Mouse (Mus musculus) G1E (cell line): ENCODE results near the gene Aknad1.

Source experiments
- CTCF ChIP-seq: IDR thresholded peaks from 2 replicates; pipeline ENCODE4 v1.5.1; 2012; ENCODE audit warnings: low read depth, low read length, inconsistent platforms, mixed read lengths
- GATA1 ChIP-seq: IDR thresholded peaks from 2 replicates; pipeline ENCODE4 v1.6.1; 2012; ENCODE audit warnings: borderline replicate concordance, low read length, inconsistent platforms, mixed read lengths
- GATA2 ChIP-seq: IDR thresholded peaks from 2 replicates; pipeline ENCODE4 v1.6.1; 2012; ENCODE audit warnings: low read depth, low read length, inconsistent platforms, borderline replicate concordance
- POLR2AphosphoS5 ChIP-seq: IDR thresholded peaks from 2 replicates; pipeline ENCODE4 v1.6.1; 2012; ENCODE audit warnings: low read depth, low read length, inconsistent platforms; ENCODE audit not compliant: insufficient replicate concordance
- TAL1 ChIP-seq: conservative IDR thresholded peaks from 2 replicates; pipeline ENCODE4 v1.6.1; 2012; ENCODE audit warnings: low read depth, low read length, inconsistent platforms, mixed read lengths

DNA sequence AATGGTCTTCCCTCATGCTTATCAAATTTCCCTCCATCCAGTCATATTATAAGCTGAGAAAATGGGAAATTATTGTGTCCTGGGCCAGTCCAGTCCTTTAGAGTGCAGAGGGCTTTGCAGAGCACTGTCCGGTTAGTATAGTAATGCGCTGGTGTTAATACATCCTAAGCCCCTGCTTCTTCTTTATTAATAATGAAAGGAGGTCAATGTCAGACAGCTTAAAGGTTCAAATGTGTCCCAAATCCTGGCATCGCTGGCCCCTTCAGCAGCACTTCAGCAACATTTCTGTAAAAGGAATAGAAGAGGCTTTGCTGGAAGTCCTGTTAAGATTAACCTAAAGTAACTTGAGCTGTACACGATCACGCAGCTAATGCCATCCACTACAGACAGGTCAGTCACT is 28.2 kb upstream of the Aknad1 start:
- TF ChIP-seq CTCF (no peak), GATA1 (no peak), GATA2 (no peak), TAL1 (no peak), POLR2AphosphoS5 (no peak)
